Mouse (Mus musculus) 416B (cell line): Measurements from ENCODE around the gene Nanog.

Source experiments
- DNase-seq: peaks from one replicate; pipeline ENCODE4 v3.0.0; 2011; ENCODE audit warnings: low read depth

The Nanog gene

GRCm38 (mm10) chr6:122707036-122707800 is at the start of gene Nanog:
Gene Nanog, plus strand, starts transcription at chr6:122707489.
- DNase-seq: no peak

GRCm38 (mm10) chr6:122657630-122658029 is 49.7 kb upstream of the Nanog start:
- no peak for DNase-seq

GRCm38 (mm10) chr6:122659567-122659966 is 47.7 kb upstream of the Nanog start:
- DNase-seq: peak; percentile 59

- DNase-seq: peak; percentile 68
These were observed 46.5 kb upstream of the Nanog start for GRCm38 (mm10) chr6:122660601-122661379.

- no peak for DNase-seq
These were observed 44.6 kb upstream of the Nanog start for GRCm38 (mm10) chr6:122662551-122663264.

- no peak for DNase-seq
These were observed 43.6 kb upstream of the Nanog start for GRCm38 (mm10) chr6:122663596-122664206.

- no peak for DNase-seq
These were observed 41.4 kb upstream of the Nanog start for GRCm38 (mm10) chr6:122665866-122666265.

GRCm38 (mm10) chr6:122667715-122668114 is 39.6 kb upstream of the Nanog start:
- DNase-seq: no peak

- no peak for DNase-seq
These were observed 38.5 kb upstream of the Nanog start for GRCm38 (mm10) chr6:122668823-122669222.

GRCm38 (mm10) chr6:122669406-122670200 is 37.7 kb upstream of the Nanog start:
- peak; percentile 93 for DNase-seq

GRCm38 (mm10) chr6:122670201-122670551 is 37.1 kb upstream of the Nanog start:
- DNase-seq: no peak

- DNase-seq: no peak
These were observed 36.4 kb upstream of the Nanog start for GRCm38 (mm10) chr6:122670841-122671240.

- no peak for DNase-seq
These were observed 34.5 kb upstream of the Nanog start for GRCm38 (mm10) chr6:122672746-122673145.

- DNase-seq: no peak
These were observed 24.6 kb upstream of the Nanog start for GRCm38 (mm10) chr6:122682646-122683045.

- no peak for DNase-seq
These were observed 20.6 kb upstream of the Nanog start for GRCm38 (mm10) chr6:122686709-122687108.

GRCm38 (mm10) chr6:122689411-122690055 is 17.8 kb upstream of the Nanog start:
- DNase-seq: peak; percentile 25

- no peak for DNase-seq
These were observed 17.2 kb upstream of the Nanog start for GRCm38 (mm10) chr6:122690082-122690481.

- no peak for DNase-seq
These were observed 11.9 kb upstream of the Nanog start for GRCm38 (mm10) chr6:122695398-122695797.

GRCm38 (mm10) chr6:122699628-122700027 is 7.7 kb upstream of the Nanog start:
- peak; percentile 23 for DNase-seq

- no peak for DNase-seq
These were observed 5.5 kb upstream of the Nanog start for GRCm38 (mm10) chr6:122701816-122702215.
